Mouse (Mus musculus) common myeloid progenitor, adult 5-6 weeks (primary cell): ENCODE measurements around the gene Fdx1l. TPM values are rescaled to one million over a fixed set of nuclear protein-coding genes. Genes with fewer than 3 reads are reported as not detected.

ENCODE experiments used
- ATAC-seq: replicated peaks from 2 replicates; pipeline ENCODE4 v1.8.0; 2016; ENCODE audit warnings: low read depth, mild to moderate bottlenecking, moderate TSS enrichment, inconsistent platforms; ENCODE audit not compliant: poor library complexity, severe bottlenecking
- total RNA-seq: library from RNA; stranded (forward); fragments of 200-1000, 187-1606 nt; gene quantifications from 2 replicates; pipeline ENCODE4 v1.2.3, GENCODE M21; 2017

Gene Fdx1l
- 48.3 and 54.3 TPM in 2 replicates for total RNA-seq

- ATAC-seq: peak; percentile 94
Observed at GRCm38 (mm10) chr9:21073044-21073840, at the start of gene Fdx1l, which contains the start of gene Gm49373. Gene Fdx1l, minus strand, starts transcription at chr9:21073614. Gene Gm49373, minus strand, starts transcription at chr9:21073096.

GRCm38 (mm10) chr9:21121483-21121882, 48.1 kb upstream of the Fdx1l start:
- no peak for ATAC-seq

GRCm38 (mm10) chr9:21117073-21117472, 43.7 kb upstream of the Fdx1l start:
- no peak for ATAC-seq

GRCm38 (mm10) chr9:21115105-21115504, 41.7 kb upstream of the Fdx1l start:
- no peak for ATAC-seq

GRCm38 (mm10) chr9:21114190-21114589, 40.8 kb upstream of the Fdx1l start:
- no peak for ATAC-seq

GRCm38 (mm10) chr9:21113751-21114150, 40.3 kb upstream of the Fdx1l start:
- no peak for ATAC-seq

GRCm38 (mm10) chr9:21107607-21108237, 34.3 kb upstream of the Fdx1l start:
- ATAC-seq: no peak

GRCm38 (mm10) chr9:21105760-21106564, 32.5 kb upstream of the Fdx1l start:
- ATAC-seq: no peak

- no peak for ATAC-seq
Observed at GRCm38 (mm10) chr9:21104814-21105213, 31.4 kb upstream of the Fdx1l start.

GRCm38 (mm10) chr9:21102076-21102475, 28.7 kb upstream of the Fdx1l start:
- ATAC-seq: no peak

GRCm38 (mm10) chr9:21100447-21101161, 27.2 kb upstream of the Fdx1l start:
- peak; percentile 79 for ATAC-seq

GRCm38 (mm10) chr9:21097793-21098192, 24.4 kb upstream of the Fdx1l start:
- no peak for ATAC-seq

- ATAC-seq: no peak
Observed at GRCm38 (mm10) chr9:21095958-21096357, 22.5 kb upstream of the Fdx1l start.

GRCm38 (mm10) chr9:21093423-21093822, 20.0 kb upstream of the Fdx1l start:
- no peak for ATAC-seq

GRCm38 (mm10) chr9:21091707-21092320, 18.4 kb upstream of the Fdx1l start, which contains the start of the genes Gm38431 and Raver1:
Gene Gm38431, minus strand, starts transcription at chr9:21091997.
Gene Raver1, minus strand, starts transcription at chr9:21092008.
- peak; percentile 97 for ATAC-seq

- ATAC-seq: no peak; the same call in 1 of the 2 replicates
Observed at GRCm38 (mm10) chr9:21090972-21091706, 17.7 kb upstream of the Fdx1l start.

- no peak for ATAC-seq
Observed at GRCm38 (mm10) chr9:21090537-21090936, 17.1 kb upstream of the Fdx1l start.

GRCm38 (mm10) chr9:21083324-21083723, 9.9 kb upstream of the Fdx1l start:
- ATAC-seq: no peak

- no peak for ATAC-seq
Observed at GRCm38 (mm10) chr9:21081127-21081526, 7.7 kb upstream of the Fdx1l start.
